Mouse (Mus musculus) frontal cortex, postnatal 36 days (tissue): ENCODE measurements around the gene Ssna1.
"Not testable (repeated sequence)": the region's sequence is repeated elsewhere in the genome, so short reads cannot be mapped to it uniquely, and the experiment has no call there.

Experiments used
- DNase-seq, 2 experiments: peaks; one replicate each; pipeline ENCODE4 v3.0.0; 2022; ENCODE audit warnings: low spot score in 2 of 2

The Ssna1 gene

GRCm38 (mm10) chr2:25262291-25262767 is 9.9 kb downstream of the Ssna1 start, which contains the start of gene Tprn:
TSS of gene Tprn (plus strand) at chr2:25262618.
- DNase-seq = peak; percentile 90 to 97

- DNase-seq = no peak
Observed at GRCm38 (mm10) chr2:25261870-25262269, 10.4 kb downstream of the Ssna1 start.

- no peak for DNase-seq
Observed at GRCm38 (mm10) chr2:25258887-25259286, 13.4 kb downstream of the Ssna1 start.

- DNase-seq = not testable (repeated sequence)
Observed at GRCm38 (mm10) chr2:25257250-25257649, 15.0 kb downstream of the Ssna1 start.

- not testable (repeated sequence) for DNase-seq
Observed at GRCm38 (mm10) chr2:25256443-25257109, 15.7 kb downstream of the Ssna1 start.

GRCm38 (mm10) chr2:25255284-25255779 is 16.9 kb downstream of the Ssna1 start, which contains the start of gene Tmem203:
TSS of gene Tmem203 (plus strand) at chr2:25255439.
- DNase-seq = peak; percentile 88 to 89

- no peak for DNase-seq
Observed at GRCm38 (mm10) chr2:25252331-25252730, 19.9 kb downstream of the Ssna1 start.

- no peak for DNase-seq
Observed at GRCm38 (mm10) chr2:25246183-25247072, 25.8 kb downstream of the Ssna1 start, which contains the start of gene AL732309.1. TSS of gene AL732309.1 (minus strand) at chr2:25246863.

GRCm38 (mm10) chr2:25244144-25244543 is 28.1 kb downstream of the Ssna1 start:
- DNase-seq = no peak

- no peak for DNase-seq
Observed at GRCm38 (mm10) chr2:25243342-25243741, 28.9 kb downstream of the Ssna1 start.

GRCm38 (mm10) chr2:25242101-25242506 is 30.1 kb downstream of the Ssna1 start, which contains the start of the genes Rnf208 and Cysrt1:
TSS of gene Rnf208 (plus strand) at chr2:25242255.
TSS of gene Cysrt1 (minus strand) at chr2:25242452.
- no peak for DNase-seq

GRCm38 (mm10) chr2:25241438-25241775 is 30.8 kb downstream of the Ssna1 start:
- no peak for DNase-seq

- DNase-seq = peak; percentile 71 to 73
Observed at GRCm38 (mm10) chr2:25240723-25241437, 31.4 kb downstream of the Ssna1 start.

GRCm38 (mm10) chr2:25240310-25240709 is 31.9 kb downstream of the Ssna1 start:
- no peak for DNase-seq

GRCm38 (mm10) chr2:25239766-25240165 is 32.5 kb downstream of the Ssna1 start:
- DNase-seq = no peak

GRCm38 (mm10) chr2:25238106-25238505 is 34.1 kb downstream of the Ssna1 start:
- no peak for DNase-seq

- no peak for DNase-seq
Observed at GRCm38 (mm10) chr2:25237522-25237921, 34.7 kb downstream of the Ssna1 start.

GRCm38 (mm10) chr2:25236614-25237013 is 35.6 kb downstream of the Ssna1 start, which contains the start of gene Rnf224:
TSS of gene Rnf224 (minus strand) at chr2:25236787.
- DNase-seq = no peak

- DNase-seq = no peak
Observed at GRCm38 (mm10) chr2:25234551-25235220, 37.6 kb downstream of the Ssna1 start.

- no peak for DNase-seq
Observed at GRCm38 (mm10) chr2:25234050-25234449, 38.2 kb downstream of the Ssna1 start, which contains the start of gene Slc34a3. TSS of gene Slc34a3 (minus strand) at chr2:25234364.

GRCm38 (mm10) chr2:25233421-25233820 is 38.8 kb downstream of the Ssna1 start:
- no peak for DNase-seq
